Mouse (Mus musculus): ENCODE measurements at regions not wholly inside any gene's neighbourhood (a gene's known extent, or its start where the extent isn't known, plus 50 kb on each side); places are given as distances from the start of the nearest gene placed in this dataset.

GRCm38 (mm10) chr7:83204013-83204365, 336.9 kb downstream of the Mex3b start:
- DNase-seq (ENCODE audit: low read depth, low spot score): no peak
- Histone ChIP-seq H3K36me3 (ENCODE audit: control insufficient read depth, insufficient read depth, low read length, poor library complexity, severe bottlenecking) (no peaks in the 10 kb centered on the region), H3K27me3 (ENCODE audit: control insufficient read depth, insufficient read depth, low read length, poor library complexity, severe bottlenecking) (no peaks in the 10 kb centered on the region)

- no peak for DNase-seq (ENCODE audit: low read depth, low spot score)
- Histone ChIP-seq H3K27me3 (ENCODE audit: control insufficient read depth, insufficient read depth, low read length, poor library complexity, severe bottlenecking) (no peaks in the 10 kb centered on the region), H3K36me3 (ENCODE audit: control insufficient read depth, insufficient read depth, low read length, poor library complexity, severe bottlenecking) (no peaks in the 10 kb centered on the region)
These were observed 337.6 kb downstream of the Mex3b start for GRCm38 (mm10) chr7:83204701-83205100.

DNA sequence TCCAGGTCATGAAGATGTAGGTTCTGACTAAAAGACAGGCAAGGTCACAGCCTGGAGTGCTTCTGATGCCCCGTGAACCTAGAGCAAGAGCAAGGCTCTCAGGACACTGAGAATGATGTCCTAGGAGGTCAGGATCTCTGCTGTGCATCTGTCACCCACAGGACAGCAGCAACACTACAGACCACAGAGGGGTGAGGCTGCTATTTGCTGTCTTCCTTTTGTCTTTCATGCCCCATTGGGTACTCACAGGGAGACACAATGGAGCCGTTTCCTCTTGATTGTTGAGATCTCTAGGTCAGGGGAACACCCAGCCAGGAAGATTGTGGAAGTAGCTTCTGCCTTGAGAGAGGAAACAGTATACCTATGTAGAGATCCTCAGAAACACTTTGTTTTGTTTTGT, 339.9 kb downstream of the Mex3b start:
- no peaks in the 10 kb centered on the region for H3K36me3 ChIP-seq (ENCODE audit: control insufficient read depth, insufficient read depth, low read length, poor library complexity, severe bottlenecking)
- no peaks in the 10 kb centered on the region for H3K27me3 ChIP-seq (ENCODE audit: control insufficient read depth, insufficient read depth, low read length, poor library complexity, severe bottlenecking)
- no peak for DNase-seq (ENCODE audit: low read depth, low spot score)

- Histone ChIP-seq H3K36me3 (ENCODE audit: control insufficient read depth, insufficient read depth, low read length, poor library complexity, severe bottlenecking) (no peaks in the 10 kb centered on the region), H3K27me3 (ENCODE audit: control insufficient read depth, insufficient read depth, low read length, poor library complexity, severe bottlenecking) (no peaks in the 10 kb centered on the region)
- DNase-seq (ENCODE audit: low read depth, low spot score): no peak
These were observed 344.5 kb downstream of the Mex3b start for GRCm38 (mm10) chr7:83211611-83212010.

- no peaks in the 10 kb centered on the region for H3K27me3 ChIP-seq (ENCODE audit: control insufficient read depth, insufficient read depth, low read length, poor library complexity, severe bottlenecking)
- no peak for DNase-seq (ENCODE audit: low read depth, low spot score)
- H3K36me3 ChIP-seq (ENCODE audit: control insufficient read depth, insufficient read depth, low read length, poor library complexity, severe bottlenecking): no peaks in the 10 kb centered on the region
These were observed 355.0 kb downstream of the Mex3b start for GRCm38 (mm10) chr7:83222029-83222722.

- Histone ChIP-seq H3K27me3 (ENCODE audit: control insufficient read depth, insufficient read depth, low read length, poor library complexity, severe bottlenecking) (no peaks in the 10 kb centered on the region), H3K36me3 (ENCODE audit: control insufficient read depth, insufficient read depth, low read length, poor library complexity, severe bottlenecking) (no peaks in the 10 kb centered on the region)
- DNase-seq (ENCODE audit: low read depth, low spot score): no peak
These were observed 357.2 kb upstream of the Tmc3 start for GRCm38 (mm10) chr7:83227262-83228108.

DNA sequence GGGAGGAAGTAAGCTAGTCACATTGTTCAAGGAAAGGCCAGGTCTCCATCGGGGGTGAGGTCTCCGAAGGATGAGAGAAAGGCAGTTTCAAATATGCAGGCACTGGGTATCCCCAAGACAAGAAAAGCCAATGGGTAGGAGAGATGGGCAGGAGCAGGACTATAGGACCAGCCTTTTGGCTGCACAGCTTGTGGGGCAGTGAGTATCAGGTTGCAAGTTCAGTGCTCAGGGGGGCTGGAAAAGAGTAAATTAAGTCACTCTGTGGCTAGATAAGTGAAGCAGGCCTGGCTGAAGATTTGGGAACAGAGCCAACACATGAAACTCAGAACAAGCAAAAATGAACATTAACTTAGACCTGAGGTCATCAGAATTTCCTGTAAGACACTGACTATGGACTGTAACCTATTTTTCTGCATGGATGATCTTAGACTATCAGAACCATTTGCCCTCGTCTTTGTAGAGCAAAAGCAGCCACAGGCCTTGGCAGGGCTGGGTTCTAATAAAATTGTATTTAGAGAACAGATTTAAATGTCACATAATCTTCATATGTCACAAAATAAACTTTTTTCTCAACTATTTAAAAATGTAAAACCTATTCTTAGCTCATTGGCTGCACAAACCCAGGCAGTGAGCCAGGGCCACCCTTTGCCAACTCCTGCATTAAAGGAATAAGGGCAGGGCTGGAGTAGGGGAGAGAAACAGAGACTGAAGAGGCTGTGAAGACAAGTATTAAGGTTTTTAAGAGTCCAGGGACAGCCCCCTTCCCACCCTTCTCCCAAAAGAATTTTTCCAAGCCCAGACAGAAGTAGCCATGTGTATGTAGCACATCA, 354.0 kb upstream of the Tmc3 start:
- no peaks in the 10 kb centered on the region for H3K36me3 ChIP-seq (ENCODE audit: control insufficient read depth, insufficient read depth, low read length, poor library complexity, severe bottlenecking)
- H3K27me3 ChIP-seq (ENCODE audit: control insufficient read depth, insufficient read depth, low read length, poor library complexity, severe bottlenecking): no peaks in the 10 kb centered on the region
- no peak for DNase-seq (ENCODE audit: low read depth, low spot score)

DNA sequence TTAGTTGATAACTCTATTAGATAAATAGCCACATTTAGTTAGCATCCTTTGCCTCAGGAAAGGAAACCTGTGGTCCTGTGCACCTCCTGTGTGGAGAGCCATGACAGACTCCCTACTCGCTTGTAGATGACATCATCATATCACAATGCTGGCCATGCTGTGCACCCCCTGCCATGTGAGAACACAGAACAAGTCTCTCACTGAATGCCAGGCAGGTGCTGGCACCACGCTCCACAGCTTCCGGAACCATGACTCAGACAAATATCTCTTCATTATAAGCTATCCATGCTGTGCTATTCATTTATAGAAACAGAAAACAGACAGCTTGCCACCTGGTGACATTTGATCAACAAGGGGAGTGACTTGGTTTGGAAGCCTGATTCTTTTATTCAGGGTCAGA, 349.1 kb upstream of the Tmc3 start:
- Histone ChIP-seq H3K36me3 (ENCODE audit: control insufficient read depth, insufficient read depth, low read length, poor library complexity, severe bottlenecking) (no peaks in the 10 kb centered on the region), H3K27me3 (ENCODE audit: control insufficient read depth, insufficient read depth, low read length, poor library complexity, severe bottlenecking) (no peaks in the 10 kb centered on the region)
- DNase-seq (ENCODE audit: low read depth, low spot score): no peak

DNA sequence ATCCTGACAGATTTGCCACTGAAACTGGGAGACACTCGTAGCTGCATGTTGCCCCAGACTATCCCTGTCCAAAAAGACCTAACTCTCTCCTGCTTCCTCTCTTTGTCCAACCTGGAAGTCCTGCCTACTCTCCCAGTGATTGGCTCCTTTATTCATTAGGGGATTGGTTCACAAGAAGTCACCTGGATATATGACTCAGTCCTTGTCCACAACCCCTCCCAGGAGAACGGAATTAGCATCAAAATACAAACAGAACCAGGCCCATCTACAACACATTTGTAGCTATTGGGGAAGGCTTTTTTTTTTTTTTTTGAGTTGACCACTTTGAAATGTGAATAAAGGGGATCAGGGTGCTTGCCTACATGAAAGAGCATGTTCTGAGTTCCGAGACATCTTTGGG, 347.4 kb upstream of the Tmc3 start:
- no peaks in the 10 kb centered on the region for H3K36me3 ChIP-seq (ENCODE audit: control insufficient read depth, insufficient read depth, low read length, poor library complexity, severe bottlenecking)
- DNase-seq (ENCODE audit: low read depth, low spot score): no peak
- H3K27me3 ChIP-seq (ENCODE audit: control insufficient read depth, insufficient read depth, low read length, poor library complexity, severe bottlenecking): no peaks in the 10 kb centered on the region

DNA sequence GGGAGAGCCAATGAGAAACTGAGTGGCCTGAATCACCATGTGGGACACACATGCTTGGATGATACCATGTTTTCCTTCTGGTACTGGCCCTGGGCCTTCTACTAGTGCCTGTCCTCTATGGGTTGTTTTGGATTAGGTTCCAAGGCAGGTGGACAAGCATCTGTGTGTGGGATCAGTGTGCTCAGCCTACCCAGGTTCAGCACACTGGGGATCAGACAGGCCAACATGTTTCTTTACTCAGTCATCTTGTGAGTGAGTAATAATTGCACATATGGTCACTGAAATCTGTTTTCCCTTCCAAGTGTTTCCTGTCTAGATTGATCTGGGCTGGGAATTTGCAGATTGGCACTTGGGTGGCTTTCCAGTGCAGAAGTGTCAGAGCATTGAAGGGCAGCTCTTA, 346.6 kb upstream of the Tmc3 start:
- H3K27me3 ChIP-seq (ENCODE audit: control insufficient read depth, insufficient read depth, low read length, poor library complexity, severe bottlenecking): no peaks in the 10 kb centered on the region
- H3K36me3 ChIP-seq (ENCODE audit: control insufficient read depth, insufficient read depth, low read length, poor library complexity, severe bottlenecking): no peaks in the 10 kb centered on the region
- DNase-seq (ENCODE audit: low read depth, low spot score): no peak

GRCm38 (mm10) chr7:83242233-83242632, 342.5 kb upstream of the Tmc3 start:
- Histone ChIP-seq H3K27me3 (ENCODE audit: control insufficient read depth, insufficient read depth, low read length, poor library complexity, severe bottlenecking) (no peaks in the 10 kb centered on the region), H3K36me3 (ENCODE audit: control insufficient read depth, insufficient read depth, low read length, poor library complexity, severe bottlenecking) (no peaks in the 10 kb centered on the region)
- no peak for DNase-seq (ENCODE audit: low read depth, low spot score)

- no peak for DNase-seq (ENCODE audit: low read depth, low spot score)
- Histone ChIP-seq H3K36me3 (ENCODE audit: control insufficient read depth, insufficient read depth, low read length, poor library complexity, severe bottlenecking) (no peaks in the 10 kb centered on the region), H3K27me3 (ENCODE audit: control insufficient read depth, insufficient read depth, low read length, poor library complexity, severe bottlenecking) (no peaks in the 10 kb centered on the region)
These were observed 338.9 kb upstream of the Tmc3 start for GRCm38 (mm10) chr7:83245867-83246266.

DNA sequence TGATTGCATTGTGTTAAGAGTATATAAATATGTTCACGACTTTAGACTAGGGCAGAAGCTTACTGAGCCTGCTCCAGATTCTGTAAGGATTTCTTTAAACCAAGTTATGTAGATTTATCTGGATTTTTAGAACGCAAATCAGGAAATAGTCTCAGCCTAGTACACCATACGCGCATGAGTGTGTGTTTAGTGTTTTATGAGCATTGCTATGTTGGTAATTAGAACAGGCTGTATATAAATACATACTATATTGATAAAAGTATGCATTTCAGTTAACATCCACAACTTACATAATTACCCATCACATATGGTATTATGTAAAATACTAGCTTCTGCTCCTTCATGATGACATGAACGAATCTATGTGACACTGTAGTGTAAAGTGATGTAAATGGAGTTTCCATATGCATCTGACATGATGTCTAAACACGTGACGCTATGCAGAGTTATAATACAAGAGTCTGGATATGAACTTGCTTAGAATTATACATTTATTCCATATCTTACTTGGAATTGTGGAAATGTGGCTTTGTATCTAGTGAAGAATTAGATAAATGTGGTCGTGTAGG, 332.6 kb upstream of the Tmc3 start:
- no peak for DNase-seq (ENCODE audit: low read depth, low spot score)
- Histone ChIP-seq H3K27me3 (ENCODE audit: control insufficient read depth, insufficient read depth, low read length, poor library complexity, severe bottlenecking) (no peaks in the 10 kb centered on the region), H3K36me3 (ENCODE audit: control insufficient read depth, insufficient read depth, low read length, poor library complexity, severe bottlenecking) (no peaks in the 10 kb centered on the region)

DNA sequence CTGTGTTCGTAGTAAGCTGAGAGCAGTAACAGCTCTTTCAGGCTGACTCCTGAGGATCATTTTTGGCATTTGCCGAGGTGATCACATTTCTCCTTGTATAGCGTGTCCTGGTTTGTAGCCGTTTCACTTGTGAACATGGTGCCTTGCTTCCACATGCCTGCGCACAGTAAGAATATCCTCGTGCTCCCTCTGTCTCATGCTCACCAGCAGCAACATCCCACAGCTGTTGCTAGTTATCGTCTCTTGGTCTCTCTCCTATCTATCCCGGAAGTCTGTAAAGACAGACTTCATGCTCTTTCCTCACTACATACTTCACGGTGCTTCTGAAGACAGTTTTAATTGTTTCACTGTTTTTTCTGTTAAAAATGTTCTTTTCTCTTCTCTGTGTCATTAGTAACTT, 331.7 kb upstream of the Tmc3 start:
- DNase-seq (ENCODE audit: low read depth, low spot score): no peak
- Histone ChIP-seq H3K27me3 (ENCODE audit: control insufficient read depth, insufficient read depth, low read length, poor library complexity, severe bottlenecking) (no peaks in the 10 kb centered on the region), H3K36me3 (ENCODE audit: control insufficient read depth, insufficient read depth, low read length, poor library complexity, severe bottlenecking) (no peaks in the 10 kb centered on the region)

DNA sequence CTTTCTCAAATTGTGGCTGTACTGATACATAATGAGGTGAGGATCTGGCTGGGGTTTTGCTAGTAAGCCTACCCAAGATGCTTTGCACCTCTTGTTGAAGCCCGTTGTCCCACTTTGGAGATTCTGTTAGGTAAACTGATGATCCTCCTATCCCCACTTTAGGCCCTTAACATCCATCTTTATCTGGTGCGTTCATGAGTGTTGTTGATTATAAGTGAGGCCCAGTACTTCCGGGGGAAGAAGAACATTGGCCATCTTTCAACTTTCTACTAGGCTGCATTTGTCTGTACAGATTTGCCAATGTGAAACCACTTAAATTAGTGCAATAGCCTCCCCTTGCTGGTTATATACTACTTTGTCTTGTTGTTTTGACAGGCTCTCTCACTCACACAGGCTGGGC, 331.3 kb upstream of the Tmc3 start:
- DNase-seq (ENCODE audit: low read depth, low spot score): no peak
- Histone ChIP-seq H3K36me3 (ENCODE audit: control insufficient read depth, insufficient read depth, low read length, poor library complexity, severe bottlenecking) (no peaks in the 10 kb centered on the region), H3K27me3 (ENCODE audit: control insufficient read depth, insufficient read depth, low read length, poor library complexity, severe bottlenecking) (no peaks in the 10 kb centered on the region)
